Mouse (Mus musculus) liver, embryonic 15.5 days (tissue): Measurements from ENCODE around the gene Map4k1. TPM values are rescaled to one million over a fixed set of nuclear protein-coding genes. Genes with fewer than 3 reads are reported as not detected.

Experiments
- ATAC-seq: fragments of 200-750 bp; cut with Nextera tagmentation; 2 replicates; pipeline ENCODE4 v1.8.0; 2017; ENCODE audit warnings: moderate number of reproducible peaks, mild to moderate bottlenecking, moderate library complexity; ENCODE audit not compliant: insufficient read depth
- H3K27ac ChIP-seq: fragments of 300-500 bp; sonication (generic); replicated peaks from 2 replicates; pipeline ENCODE4 v1.5.1; 2015; ENCODE audit warnings: mild to moderate bottlenecking, inconsistent platforms
- H3K27me3 ChIP-seq: fragments of 300-500 bp; sonication (generic); 2 replicates; pipeline ENCODE4 v1.6.1; 2015; ENCODE audit warnings: mild to moderate bottlenecking, inconsistent platforms
- H3K36me3 ChIP-seq: fragments of 300-500 bp; sonication (generic); replicated peaks from 2 replicates; pipeline ENCODE4 v1.6.1; 2015; ENCODE audit warnings: moderate library complexity, mild to moderate bottlenecking, inconsistent platforms
- H3K4me1 ChIP-seq: fragments of 300-500 bp; sonication (generic); replicated peaks from 2 replicates; pipeline ENCODE4 v1.6.1; 2015; ENCODE audit warnings: inconsistent platforms
- H3K4me2 ChIP-seq: fragments of 300-500 bp; sonication (generic); 2 replicates; pipeline ENCODE4 v1.6.1; 2015; ENCODE audit warnings: moderate library complexity, mild to moderate bottlenecking, inconsistent platforms
- H3K4me3 ChIP-seq: fragments of 300-500 bp; sonication (generic); replicated peaks from 2 replicates; pipeline ENCODE4 v1.5.1; 2015; ENCODE audit warnings: mild to moderate bottlenecking, inconsistent platforms
- H3K9ac ChIP-seq: fragments of 300-500 bp; sonication (generic); 2 replicates; pipeline ENCODE4 v1.6.1; 2015; ENCODE audit warnings: moderate library complexity, mild to moderate bottlenecking, inconsistent platforms
- H3K9me3 ChIP-seq: fragments of 300-500 bp; sonication (generic); replicated peaks from 2 replicates; pipeline ENCODE4 v1.6.1; 2016; ENCODE audit warnings: inconsistent platforms
- WGBS: fragments of 180-500 bp; shearing (Covaris S2); methylation state at CpG from one replicate; pipeline ENCODE4 v1.1.7; 2015; ENCODE audit warnings: mixed read lengths; ENCODE audit not compliant: insufficient replicate concordance; 5-methylcytosine and 5-hydroxymethylcytosine counted together
- polyA plus RNA-seq: library from polyadenylated mRNA; unstranded; fragments of >200 nt; fragmentation: Nextera tagmentation; extraction: Ambion mirVana; gene quantifications from 2 replicates; pipeline ENCODE4 v1.2.1, GENCODE M21; 2015

The Map4k1 gene
- polyA plus RNA-seq, 1 experiment from 2014 or later: 21.6 TPM

GRCm38 (mm10) chr7:29029690-29030656, 48.1 kb downstream of the Map4k1 start:
- Histone ChIP-seq H3K27ac (peak overlapping the region; percentile 83), H3K4me3 (no peak overlapping the region), H3K27me3 (no peaks in the 10 kb centered on the region), H3K4me1 (peaks cover 47% of the 10 kb centered on the region), H3K36me3 (no peaks in the 10 kb centered on the region), H3K9ac (no peak overlapping the region), H3K9me3 (no peaks in the 10 kb centered on the region), H3K4me2 (peak overlapping the region; percentile 42)
- peak; percentile 99 for ATAC-seq
- 41% methylated on average over 14 of the region's 14 CpGs for whole genome bisulfite sequencing

- Histone ChIP-seq H3K27ac (no peak overlapping the region; the same call in 1 of the 2 replicates), H3K4me3 (no peak overlapping the region), H3K4me2 (no peak overlapping the region), H3K36me3 (no peaks in the 10 kb centered on the region), H3K9ac (no peak overlapping the region), H3K9me3 (no peaks in the 10 kb centered on the region), H3K4me1 (peaks cover 32% of the 10 kb centered on the region), H3K27me3 (no peaks in the 10 kb centered on the region)
- 44% methylated on average over 10 of the region's 10 CpGs for WGBS
- ATAC-seq: no peak
These were observed 49.8 kb downstream of the Map4k1 start for GRCm38 (mm10) chr7:29031641-29032040.

DNA sequence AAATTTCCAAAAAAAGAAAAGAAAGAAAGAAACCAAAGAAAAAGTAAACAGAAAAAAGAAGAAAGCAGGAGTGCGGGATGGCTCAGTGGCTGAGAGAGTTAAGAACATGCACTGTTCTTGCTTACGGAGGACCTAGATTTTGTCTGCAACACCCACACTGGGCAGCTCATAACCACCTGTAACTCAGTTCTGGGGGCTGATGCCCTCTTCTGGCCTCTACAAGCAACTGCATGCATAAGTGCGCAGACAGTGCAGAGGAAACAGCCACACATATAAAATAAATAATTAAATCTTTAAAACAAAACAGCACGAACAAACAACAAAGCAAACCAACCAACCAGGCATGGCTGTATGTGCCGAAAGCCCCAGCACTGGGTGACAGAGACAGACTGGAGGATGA, 50.8 kb downstream of the Map4k1 start:
- peaks cover 29% of the 10 kb centered on the region for H3K4me1 ChIP-seq
- H3K36me3 ChIP-seq: no peaks in the 10 kb centered on the region
- 71% methylated on average over 5 of the region's 5 CpGs for WGBS
- no peak overlapping the region for H3K4me2 ChIP-seq
- no peak for ATAC-seq
- H3K9ac ChIP-seq: no peak overlapping the region
- H3K27me3 ChIP-seq: no peaks in the 10 kb centered on the region
- H3K4me3 ChIP-seq: no peak overlapping the region
- no peak overlapping the region for H3K27ac ChIP-seq
- H3K9me3 ChIP-seq: no peaks in the 10 kb centered on the region

DNA sequence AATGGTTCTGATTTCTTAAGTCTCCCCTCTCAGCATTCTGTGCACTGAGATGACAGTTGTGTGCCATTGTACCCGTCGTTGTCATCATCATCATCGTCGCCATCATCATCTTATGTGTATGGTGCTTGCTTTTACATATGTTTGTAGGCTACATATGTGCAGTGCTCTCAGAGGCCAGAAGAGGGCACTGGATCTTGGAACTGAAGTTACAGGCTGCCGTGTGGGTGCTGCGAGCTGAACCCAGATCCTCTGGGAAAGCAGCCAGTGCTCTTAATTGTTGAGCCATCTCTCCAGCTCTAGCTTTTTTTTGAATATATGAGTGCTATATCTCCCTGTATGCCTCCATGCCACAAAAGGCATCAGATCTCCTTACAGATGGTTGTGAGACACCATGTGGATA, 55.4 kb downstream of the Map4k1 start:
- ATAC-seq: no peak
- no peaks in the 10 kb centered on the region for H3K27me3 ChIP-seq
- H3K4me3 ChIP-seq: no peak overlapping the region
- H3K9ac ChIP-seq: no peak overlapping the region
- no peak overlapping the region for H3K27ac ChIP-seq
- H3K36me3 ChIP-seq: no peaks in the 10 kb centered on the region
- no peaks in the 10 kb centered on the region for H3K9me3 ChIP-seq
- no peak overlapping the region for H3K4me2 ChIP-seq
- WGBS: 66% methylated on average over 6 of the region's 6 CpGs
- peaks cover 14% of the 10 kb centered on the region for H3K4me1 ChIP-seq

- Histone ChIP-seq H3K36me3 (no peaks in the 10 kb centered on the region), H3K4me1 (peaks cover 23% of the 10 kb centered on the region), H3K27ac (no peak overlapping the region), H3K9me3 (no peaks in the 10 kb centered on the region), H3K9ac (peak overlapping the region; percentile 58), H3K4me2 (peak overlapping the region; percentile 84), H3K4me3 (peak overlapping the region; percentile 55), H3K27me3 (no peaks in the 10 kb centered on the region; the same call in 1 of the 2 replicates)
- ATAC-seq: peak; percentile 55
- WGBS: 1% methylated on average over 11 of the region's 11 CpGs
These were observed 57.7 kb downstream of the Map4k1 start for GRCm38 (mm10) chr7:29039604-29039984.

DNA sequence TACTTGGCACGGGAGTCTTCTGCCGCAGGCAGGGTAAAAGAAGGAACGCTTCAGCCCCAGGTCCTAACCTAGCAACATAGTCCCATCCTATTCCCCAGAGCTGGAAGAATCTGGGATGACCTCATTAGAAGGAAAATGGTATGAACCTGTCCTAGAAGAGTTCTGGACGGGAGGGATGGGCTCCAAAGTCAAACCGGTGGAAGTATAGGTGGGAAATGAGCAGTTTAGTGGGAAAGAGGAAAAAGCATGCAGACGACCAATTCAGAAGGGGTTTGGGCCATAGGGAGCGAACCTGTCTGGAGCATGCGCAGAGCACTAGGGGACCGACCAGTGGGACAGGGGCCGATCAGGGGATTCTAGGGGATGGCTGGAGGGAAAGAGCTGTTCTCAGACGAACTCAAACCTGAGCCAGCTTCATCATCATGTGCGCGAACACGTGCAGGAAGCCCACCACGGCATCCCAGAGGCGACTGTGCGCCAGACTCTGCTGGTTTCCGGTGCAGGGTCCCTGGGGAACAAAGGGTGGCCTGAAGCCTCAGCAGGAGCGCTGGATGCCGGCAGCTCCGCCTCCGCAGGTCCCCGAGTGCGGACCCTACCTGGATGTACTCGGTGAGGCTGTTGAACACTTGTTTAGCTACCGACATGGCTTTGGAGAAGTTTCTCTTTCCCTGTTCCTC, 58.3 kb downstream of the Map4k1 start:
- ATAC-seq: peak; percentile 58
- no peaks in the 10 kb centered on the region for H3K9me3 ChIP-seq
- H3K4me2 ChIP-seq: peak overlapping the region; percentile 84
- H3K9ac ChIP-seq: peak overlapping the region; percentile 58
- WGBS: under 1% methylated on average over 26 of the region's 26 CpGs
- H3K27ac ChIP-seq: 0 out of 2 replicates have a peak overlapping the region, but pooled peaks have one; percentile 6
- no peaks in the 10 kb centered on the region for H3K36me3 ChIP-seq
- peak overlapping the region; percentile 55 for H3K4me3 ChIP-seq
- H3K4me1 ChIP-seq: peaks cover 23% of the 10 kb centered on the region
- no peaks in the 10 kb centered on the region; the same call in 1 of the 2 replicates for H3K27me3 ChIP-seq

DNA sequence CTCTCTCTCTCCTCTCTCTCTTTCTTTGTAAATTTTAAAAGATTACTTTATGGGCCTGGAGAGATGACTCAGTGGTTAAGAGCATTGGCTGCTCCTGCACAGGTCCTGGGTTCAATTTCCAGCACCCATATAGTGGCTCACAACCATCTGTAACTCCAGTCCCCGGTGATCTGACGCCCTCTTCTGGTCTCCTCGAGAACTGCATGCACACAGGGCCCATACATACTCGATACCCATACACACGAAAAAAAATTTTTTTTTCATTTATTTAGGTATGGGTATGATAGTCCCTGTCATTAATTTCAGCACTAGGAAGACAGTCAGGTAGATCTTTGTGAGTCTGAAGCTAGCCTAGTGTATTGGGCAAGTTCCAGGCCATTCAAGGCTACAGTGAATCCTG, 59.3 kb downstream of the Map4k1 start:
- ATAC-seq: no peak
- H3K9me3 ChIP-seq: no peaks in the 10 kb centered on the region

GRCm38 (mm10) chr7:29043016-29043673, 61.3 kb downstream of the Map4k1 start:
- no peak for ATAC-seq
- H3K4me1 ChIP-seq: peaks cover 23% of the 10 kb centered on the region
- no peak overlapping the region for H3K4me3 ChIP-seq
- H3K9ac ChIP-seq: no peak overlapping the region
- no peaks in the 10 kb centered on the region for H3K36me3 ChIP-seq
- WGBS: 69% methylated on average over 19 of the region's 19 CpGs
- no peaks in the 10 kb centered on the region for H3K9me3 ChIP-seq
- H3K27me3 ChIP-seq: no peaks in the 10 kb centered on the region; the same call in 1 of the 2 replicates
- peak overlapping the region; percentile 29; the same call in 1 of the 2 replicates for H3K27ac ChIP-seq
- H3K4me2 ChIP-seq: no peak overlapping the region

More for the DNA sequence above, 59.3 kb downstream of the Map4k1 start:
- Histone ChIP-seq H3K4me1 (peaks cover 23% of the 10 kb centered on the region), H3K27me3 (no peaks in the 10 kb centered on the region; the same call in 1 of the 2 replicates), H3K36me3 (no peaks in the 10 kb centered on the region), H3K4me3 (no peak overlapping the region), H3K4me2 (no peak overlapping the region), H3K9ac (no peak overlapping the region), H3K27ac (no peak overlapping the region)
- WGBS: 78% methylated on average over 5 of the region's 5 CpGs

GRCm38 (mm10) chr7:29043674-29044057, 61.8 kb downstream of the Map4k1 start:
- no peak for ATAC-seq
- H3K27ac ChIP-seq: no peak overlapping the region

GRCm38 (mm10) chr7:29044302-29044701, 62.5 kb downstream of the Map4k1 start:
- H3K4me3 ChIP-seq: no peak overlapping the region
- no peaks in the 10 kb centered on the region for H3K9me3 ChIP-seq
- no peaks in the 10 kb centered on the region; the same call in 1 of the 2 replicates for H3K27me3 ChIP-seq
- H3K9ac ChIP-seq: no peak overlapping the region
- no peak overlapping the region for H3K27ac ChIP-seq
- H3K36me3 ChIP-seq: no peaks in the 10 kb centered on the region
- H3K4me1 ChIP-seq: peaks cover 23% of the 10 kb centered on the region
- H3K4me2 ChIP-seq: no peak overlapping the region
- ATAC-seq: no peak
- 68% methylated on average over 9 of the region's 9 CpGs for WGBS

More at GRCm38 (mm10) chr7:29043674-29044057, 61.8 kb downstream of the Map4k1 start:
- no peak overlapping the region for H3K4me2 ChIP-seq
- peaks cover 23% of the 10 kb centered on the region for H3K4me1 ChIP-seq
- no peaks in the 10 kb centered on the region for H3K36me3 ChIP-seq
- H3K4me3 ChIP-seq: no peak overlapping the region
- no peaks in the 10 kb centered on the region; the same call in 1 of the 2 replicates for H3K27me3 ChIP-seq
- H3K9ac ChIP-seq: no peak overlapping the region
- WGBS: 55% methylated on average over 11 of the region's 11 CpGs
- H3K9me3 ChIP-seq: no peaks in the 10 kb centered on the region
